Mouse (Mus musculus): ENCODE results near the gene Ptcd1. TPM values are rescaled to one million over a fixed set of nuclear protein-coding genes. Genes with fewer than 3 reads are reported as not detected.

Ptcd1 gene
- polyA plus RNA-seq, 1 experiment from 2014 or later = 14.4 TPM

GRCm38 (mm10) chr5:145203936-145204691 is 37.2 kb upstream of the Ptcd1 start, which contains the start of gene Zkscan5:
TSS of gene Zkscan5 (plus strand) at chr5:145204562.
- under 1% methylated on average over 22 of the region's 22 CpGs for WGBS
- Histone ChIP-seq H3K36me3 (ENCODE audit: control insufficient read depth, insufficient read depth, low read length) (peaks cover 11% of the 10 kb centered on the region; the same call in 1 of the 2 replicates), H3K4me3 (ENCODE audit: low read length) (peak within 1 kb of the TSS; percentile 56), H3K4me2 (replicated peaks; ENCODE audit: low read depth, low read length) (peak within 1 kb of the TSS; percentile 51), H3K9ac (ENCODE audit: low read depth, low read length) (peak within 1 kb of the TSS; percentile 61; the same call in 1 of the 2 replicates), H3K27ac (ENCODE audit: low read depth, low read length) (peak within 1 kb of the TSS; percentile 85), H3K9me3 (ENCODE audit: control insufficient read depth, low read length) (no peaks in the 10 kb centered on the region), H3K27me3 (ENCODE audit: control insufficient read depth, insufficient read depth, low read length) (no peaks in the 10 kb centered on the region), H3K4me1 (ENCODE audit: control insufficient read depth, insufficient read depth, low read length) (peaks cover 15% of the 10 kb centered on the region)
- peak; percentile 98 for ATAC-seq (ENCODE audit: low FRiP score, low TSS enrichment)

DNA sequence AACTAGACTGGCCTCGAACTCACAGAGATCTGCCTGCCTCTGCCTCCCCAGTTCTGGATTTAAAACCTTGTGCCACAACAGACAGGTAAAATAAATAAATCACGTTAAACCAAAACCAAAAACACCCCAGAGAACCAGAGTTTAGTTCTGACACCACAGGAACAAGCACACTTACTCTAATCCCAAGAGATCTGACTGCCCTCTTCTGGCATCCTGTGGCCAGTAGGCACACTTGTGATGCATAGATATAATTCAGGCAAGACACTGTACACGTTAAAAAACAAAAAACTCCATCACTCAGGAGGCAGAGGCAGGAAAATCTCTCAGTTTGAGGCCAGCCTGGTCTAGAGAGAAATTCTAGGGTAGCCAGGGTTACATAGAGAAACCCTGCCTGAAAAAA is 35.5 kb upstream of the Ptcd1 start:
- Histone ChIP-seq H3K4me3 (ENCODE audit: low read length) (no peak overlapping the region), H3K27me3 (ENCODE audit: control insufficient read depth, insufficient read depth, low read length) (no peaks in the 10 kb centered on the region), H3K36me3 (ENCODE audit: control insufficient read depth, insufficient read depth, low read length) (peaks cover 9% of the 10 kb centered on the region), H3K4me1 (ENCODE audit: control insufficient read depth, insufficient read depth, low read length) (peaks cover 15% of the 10 kb centered on the region), H3K4me2 (replicated peaks; ENCODE audit: low read depth, low read length) (no peak overlapping the region), H3K9ac (ENCODE audit: low read depth, low read length) (no peak overlapping the region), H3K27ac (ENCODE audit: low read depth, low read length) (no peak overlapping the region), H3K9me3 (ENCODE audit: control insufficient read depth, low read length) (no peaks in the 10 kb centered on the region)
- ATAC-seq (ENCODE audit: low FRiP score, low TSS enrichment) = no peak
- 50% methylated on average over 3 of the region's 3 CpGs for WGBS

GRCm38 (mm10) chr5:145201321-145201991 is 34.5 kb upstream of the Ptcd1 start, which contains the start of gene Zkscan14:
TSS of gene Zkscan14 (minus strand) at chr5:145201868.
- ATAC-seq (ENCODE audit: low FRiP score, low TSS enrichment) = 0 out of 2 replicates have a peak, but pooled peaks have one; percentile 5
- Histone ChIP-seq H3K36me3 (ENCODE audit: control insufficient read depth, insufficient read depth, low read length) (peaks cover 3% of the 10 kb centered on the region), H3K27me3 (ENCODE audit: control insufficient read depth, insufficient read depth, low read length) (no peaks in the 10 kb centered on the region), H3K4me1 (ENCODE audit: control insufficient read depth, insufficient read depth, low read length) (peaks cover 15% of the 10 kb centered on the region), H3K4me3 (ENCODE audit: low read length) (peak within 1 kb of the TSS; percentile 87), H3K9me3 (ENCODE audit: control insufficient read depth, low read length) (no peaks in the 10 kb centered on the region), H3K4me2 (replicated peaks; ENCODE audit: low read depth, low read length) (peak within 1 kb of the TSS; percentile 86), H3K9ac (ENCODE audit: low read depth, low read length) (peak within 1 kb of the TSS; percentile 77), H3K27ac (ENCODE audit: low read depth, low read length) (peak within 1 kb of the TSS; percentile 55; the same call in 1 of the 2 replicates)
- WGBS = 2% methylated on average over 37 of the region's 37 CpGs

GRCm38 (mm10) chr5:145200387-145200786 is 33.5 kb upstream of the Ptcd1 start:
- WGBS = 80% methylated on average over 7 of the region's 7 CpGs
- peak overlapping the region; percentile 87; the same call in 1 of the 2 replicates for H3K4me3 ChIP-seq (ENCODE audit: low read length)
- H3K4me1 ChIP-seq (ENCODE audit: control insufficient read depth, insufficient read depth, low read length) = peaks cover 8% of the 10 kb centered on the region
- no peak overlapping the region for H3K27ac ChIP-seq (ENCODE audit: low read depth, low read length)
- peak overlapping the region; percentile 86; the same call in 1 of the 2 replicates for H3K4me2 ChIP-seq (replicated peaks; ENCODE audit: low read depth, low read length)
- H3K36me3 ChIP-seq (ENCODE audit: control insufficient read depth, insufficient read depth, low read length) = peaks cover 6% of the 10 kb centered on the region
- H3K9ac ChIP-seq (ENCODE audit: low read depth, low read length) = no peak overlapping the region
- H3K27me3 ChIP-seq (ENCODE audit: control insufficient read depth, insufficient read depth, low read length) = no peaks in the 10 kb centered on the region
- no peak for ATAC-seq (ENCODE audit: low FRiP score, low TSS enrichment)
- H3K9me3 ChIP-seq (ENCODE audit: control insufficient read depth, low read length) = no peaks in the 10 kb centered on the region

- Histone ChIP-seq H3K4me2 (replicated peaks; ENCODE audit: low read depth, low read length) (peak within 1 kb of the TSS; percentile 89), H3K27me3 (ENCODE audit: control insufficient read depth, insufficient read depth, low read length) (no peaks in the 10 kb centered on the region), H3K27ac (ENCODE audit: low read depth, low read length) (peak within 1 kb of the TSS; percentile 74), H3K4me3 (ENCODE audit: low read length) (peak within 1 kb of the TSS; percentile 95), H3K9ac (ENCODE audit: low read depth, low read length) (peak within 1 kb of the TSS; percentile 97), H3K4me1 (ENCODE audit: control insufficient read depth, insufficient read depth, low read length) (peaks cover 12% of the 10 kb centered on the region; the same call in 1 of the 2 replicates), H3K36me3 (ENCODE audit: control insufficient read depth, insufficient read depth, low read length) (peaks cover 22% of the 10 kb centered on the region), H3K9me3 (ENCODE audit: control insufficient read depth, low read length) (no peaks in the 10 kb centered on the region)
- ATAC-seq (ENCODE audit: low FRiP score, low TSS enrichment) = no peak
- 89% methylated on average over 2 of the region's 2 CpGs for WGBS
Observed at GRCm38 (mm10) chr5:145191962-145192361, 25.1 kb upstream of the Ptcd1 start, which contains the start of gene Atp5j2. TSS of gene Atp5j2 (minus strand) at chr5:145192062.

GRCm38 (mm10) chr5:145190875-145191798 is 24.2 kb upstream of the Ptcd1 start:
- ATAC-seq (ENCODE audit: low FRiP score, low TSS enrichment) = peak; percentile 90
- Histone ChIP-seq H3K9ac (ENCODE audit: low read depth, low read length) (peak overlapping the region; percentile 97), H3K9me3 (ENCODE audit: control insufficient read depth, low read length) (no peaks in the 10 kb centered on the region), H3K4me3 (ENCODE audit: low read length) (peak overlapping the region; percentile 95), H3K4me2 (replicated peaks; ENCODE audit: low read depth, low read length) (peak overlapping the region; percentile 89), H3K4me1 (ENCODE audit: control insufficient read depth, insufficient read depth, low read length) (peaks cover 12% of the 10 kb centered on the region; the same call in 1 of the 2 replicates), H3K27me3 (ENCODE audit: control insufficient read depth, insufficient read depth, low read length) (no peaks in the 10 kb centered on the region), H3K27ac (ENCODE audit: low read depth, low read length) (peak overlapping the region; percentile 74), H3K36me3 (ENCODE audit: control insufficient read depth, insufficient read depth, low read length) (peaks cover 30% of the 10 kb centered on the region)
- under 1% methylated on average over 41 of the region's 41 CpGs for WGBS

DNA sequence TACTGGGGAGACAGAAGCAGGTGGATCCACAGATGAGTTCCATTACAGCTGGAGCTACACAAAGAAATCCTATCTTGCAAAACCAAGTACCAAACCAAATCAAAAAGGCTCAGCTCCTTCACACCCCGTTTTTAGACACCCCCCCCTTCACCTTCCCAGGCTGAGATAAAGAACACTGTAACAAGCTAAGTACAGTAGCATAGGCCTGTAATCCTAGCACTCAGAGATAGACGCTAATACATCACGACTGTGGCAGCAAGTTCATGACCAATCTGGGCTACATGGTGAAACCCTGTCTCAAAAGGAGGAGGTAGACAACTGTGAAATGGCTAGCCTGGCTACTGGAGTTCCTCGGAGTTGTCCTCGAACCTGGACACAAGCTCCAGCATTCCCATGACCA is 23.5 kb upstream of the Ptcd1 start:
- no peaks in the 10 kb centered on the region for H3K9me3 ChIP-seq (ENCODE audit: control insufficient read depth, low read length)
- H3K27me3 ChIP-seq (ENCODE audit: control insufficient read depth, insufficient read depth, low read length) = no peaks in the 10 kb centered on the region
- 0 out of 2 replicates have a peak, but pooled peaks have one; percentile 9 for ATAC-seq (ENCODE audit: low FRiP score, low TSS enrichment)
- peak overlapping the region; percentile 95 for H3K4me3 ChIP-seq (ENCODE audit: low read length)
- peak overlapping the region; percentile 89 for H3K4me2 ChIP-seq (replicated peaks; ENCODE audit: low read depth, low read length)
- H3K36me3 ChIP-seq (ENCODE audit: control insufficient read depth, insufficient read depth, low read length) = peaks cover 34% of the 10 kb centered on the region
- H3K27ac ChIP-seq (ENCODE audit: low read depth, low read length) = no peak overlapping the region
- WGBS = 51% methylated on average over 5 of the region's 5 CpGs
- H3K9ac ChIP-seq (ENCODE audit: low read depth, low read length) = peak overlapping the region; percentile 97
- peaks cover 12% of the 10 kb centered on the region; the same call in 1 of the 2 replicates for H3K4me1 ChIP-seq (ENCODE audit: control insufficient read depth, insufficient read depth, low read length)

DNA sequence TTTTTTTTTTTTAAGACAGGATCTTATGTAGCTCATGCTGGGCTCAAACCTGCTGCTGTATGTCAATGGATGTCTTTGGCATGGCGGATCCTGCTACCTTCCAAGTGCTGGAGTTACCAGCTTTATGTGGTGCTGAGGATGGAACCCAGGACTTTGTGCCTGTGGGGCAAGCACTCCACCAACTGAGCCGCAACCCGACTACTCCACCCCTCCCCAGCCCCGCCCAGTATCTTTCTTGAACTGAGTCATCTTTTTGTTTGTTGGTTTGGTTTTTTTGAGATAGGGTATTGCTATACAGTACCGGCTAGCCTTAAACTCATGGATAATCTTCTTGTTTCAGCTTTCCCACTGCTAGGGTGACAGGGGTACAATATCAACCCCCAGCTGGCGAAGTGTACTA is 22.5 kb upstream of the Ptcd1 start:
- Histone ChIP-seq H3K4me3 (ENCODE audit: low read length) (no peak overlapping the region), H3K4me1 (ENCODE audit: control insufficient read depth, insufficient read depth, low read length) (peaks cover 12% of the 10 kb centered on the region; the same call in 1 of the 2 replicates), H3K27ac (ENCODE audit: low read depth, low read length) (no peak overlapping the region), H3K9ac (ENCODE audit: low read depth, low read length) (no peak overlapping the region), H3K27me3 (ENCODE audit: control insufficient read depth, insufficient read depth, low read length) (no peaks in the 10 kb centered on the region), H3K36me3 (ENCODE audit: control insufficient read depth, insufficient read depth, low read length) (peaks cover 31% of the 10 kb centered on the region), H3K4me2 (replicated peaks; ENCODE audit: low read depth, low read length) (no peak overlapping the region), H3K9me3 (ENCODE audit: control insufficient read depth, low read length) (no peaks in the 10 kb centered on the region)
- WGBS = 93% methylated on average over 6 of the region's 6 CpGs
- ATAC-seq (ENCODE audit: low FRiP score, low TSS enrichment) = no peak

Measured in kidney, embryonic 14.5 days (tissue).